Mouse (Mus musculus): ENCODE measurements around the gene Mid1.
"Not testable (repeated sequence)": the region's sequence is repeated elsewhere in the genome, so short reads cannot be mapped to it uniquely, and the experiment has no call there.

DNA sequence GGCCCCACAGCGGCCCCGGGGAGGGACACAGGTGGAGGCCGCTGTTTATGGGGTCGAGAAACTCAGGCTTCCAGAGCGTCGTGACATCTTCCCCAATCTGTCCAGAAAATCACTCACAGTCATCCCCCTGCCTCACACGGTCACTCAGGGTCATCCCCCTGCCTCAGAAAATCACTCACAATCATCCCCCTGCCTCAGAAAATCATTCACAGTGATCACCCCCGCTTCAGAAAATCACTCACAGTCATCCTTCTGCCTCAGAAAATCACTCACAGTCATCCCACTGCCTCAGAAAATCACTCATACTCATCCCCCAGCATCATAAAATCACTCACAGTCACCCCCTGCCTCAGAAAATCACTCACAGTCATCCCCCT is 304.2 kb downstream of the Mid1 start:
- TF ChIP-seq EP300, CTCF (IDR thresholded peaks at IDR 0.05; ENCODE audit: low read depth): not testable (repeated sequence)
